Mouse (Mus musculus) cerebellum, adult 2 months (tissue): Measurements from ENCODE around the gene Gm128. TPM values are rescaled to one million over a fixed set of nuclear protein-coding genes. Genes with fewer than 3 reads are reported as not detected.
A peak's percentile ranks its signal among the peaks of the same experiment; 100 is the strongest.

ENCODE experiments used
- DNase-seq, 2 experiments: peaks; one replicate each; pipeline ENCODE4 v3.0.0; 2021
- H3K27ac ChIP-seq: fragments of 200-500 bp; 2 replicates; pipeline ENCODE4 v1.5.1; 2012; ENCODE audit warnings: low read length, control low read depth, inconsistent platforms; ENCODE audit not compliant: insufficient read depth
- H3K27me3 ChIP-seq: fragments of 200-500 bp; 2 replicates; pipeline ENCODE4 v1.6.1; 2012; ENCODE audit warnings: inconsistent platforms, mild to moderate bottlenecking, low read length, moderate library complexity; ENCODE audit not compliant: control insufficient read depth, insufficient read depth
- H3K4me1 ChIP-seq: fragments of 200-500 bp; 2 replicates; pipeline ENCODE4 v1.6.1; 2011; ENCODE audit warnings: low read length; ENCODE audit not compliant: control insufficient read depth, insufficient read depth
- H3K4me3 ChIP-seq: fragments of 200-500 bp; replicated peaks from 2 replicates; pipeline ENCODE3; 2011; ENCODE audit warnings: mild to moderate bottlenecking, low read depth, low read length, control low read depth; ENCODE audit not compliant: insufficient read depth
- CTCF ChIP-seq: fragments of 200-500 bp; IDR thresholded peaks from 2 replicates; pipeline ENCODE4 v1.5.1; 2011; ENCODE audit warnings: low read depth, mild to moderate bottlenecking, control low read depth, low read length, moderate library complexity, borderline replicate concordance; ENCODE audit not compliant: insufficient read depth
- POLR2A ChIP-seq: fragments of 200-500 bp; IDR thresholded peaks from 2 replicates; pipeline ENCODE4 v1.6.1; 2011; ENCODE audit warnings: low read length, control low read depth, borderline replicate concordance; ENCODE audit not compliant: insufficient read depth
- WGBS: fragments of 180-500 bp; shearing (Covaris S2); methylation state at CpG from one replicate; pipeline ENCODE4 v1.1.7; 2018; 5-methylcytosine and 5-hydroxymethylcytosine counted together
- polyA plus RNA-seq: library from polyadenylated mRNA; depleted of rRNA; stranded (reverse); fragments of >200 nt; gene quantifications from 2 replicates; pipeline ENCODE4 v1.2.3, GENCODE M21; 2012

Gene Gm128
- polyA plus RNA-seq, 1 experiment, result 0.75 TPM

- WGBS, result 48% methylated on average over 5 of the region's 5 CpGs
- Histone ChIP-seq H3K27me3 (no peaks in the 10 kb centered on the region), H3K4me3 (no peak overlapping the region), H3K4me1 (peaks cover 33% of the 10 kb centered on the region), H3K27ac (no peak overlapping the region)
- TF ChIP-seq POLR2A (no peak), CTCF (no peak)
- peak; percentile 56 to 69 for DNase-seq
These were observed 5.2 kb upstream of the Gm128 start for GRCm38 (mm10) chr3:95246465-95247231.

GRCm38 (mm10) chr3:95243086-95243485, 1.7 kb upstream of the Gm128 start:
- H3K4me3 ChIP-seq, result no peak overlapping the region
- whole genome bisulfite sequencing, result 74% methylated on average over 2 of the region's 2 CpGs
- H3K4me1 ChIP-seq, result peaks cover 6% of the 10 kb centered on the region; the same call in 1 of the 2 replicates
- no peak overlapping the region for H3K27ac ChIP-seq
- H3K27me3 ChIP-seq, result no peaks in the 10 kb centered on the region
- DNase-seq, result no peak
- TF ChIP-seq CTCF (no peak), POLR2A (no peak)

- no peak for DNase-seq
- 56% methylated on average over 17 of the region's 17 CpGs for WGBS
- no peak for TF ChIP-seq POLR2A
- no peak for TF ChIP-seq CTCF
- Histone ChIP-seq H3K4me1 (no peaks in the 10 kb centered on the region), H3K27me3 (no peaks in the 10 kb centered on the region), H3K27ac (no peak overlapping the region), H3K4me3 (no peak overlapping the region)
These were observed 498 bp downstream of the Gm128 start for GRCm38 (mm10) chr3:95240900-95241299.

- peaks cover 3% of the 10 kb centered on the region; the same call in 1 of the 2 replicates for H3K4me1 ChIP-seq
- H3K4me3 ChIP-seq, result no peak overlapping the region
- no peaks in the 10 kb centered on the region for H3K27me3 ChIP-seq
- no peak for TF ChIP-seq POLR2A
- no peak for TF ChIP-seq CTCF
- WGBS, result 78% methylated on average over 12 of the region's 12 CpGs
- DNase-seq, result no peak
- no peak overlapping the region for H3K27ac ChIP-seq
These were observed 1.4 kb downstream of the Gm128 start for GRCm38 (mm10) chr3:95239971-95240370.

GRCm38 (mm10) chr3:95239022-95239421, 2.4 kb downstream of the Gm128 start:
- peaks cover 3% of the 10 kb centered on the region; the same call in 1 of the 2 replicates for H3K4me1 ChIP-seq
- no peak overlapping the region for H3K27ac ChIP-seq
- no peak for DNase-seq
- H3K27me3 ChIP-seq, result no peaks in the 10 kb centered on the region
- H3K4me3 ChIP-seq, result no peak overlapping the region
- TF ChIP-seq POLR2A, result no peak
- TF ChIP-seq CTCF, result no peak
- WGBS, result 58% methylated on average over 6 of the region's 6 CpGs

GRCm38 (mm10) chr3:95237541-95238099, 3.8 kb downstream of the Gm128 start:
- DNase-seq, result no peak
- Histone ChIP-seq H3K27me3 (no peaks in the 10 kb centered on the region), H3K4me1 (peaks cover 3% of the 10 kb centered on the region), H3K4me3 (no peak overlapping the region), H3K27ac (no peak overlapping the region)
- no peak for TF ChIP-seq CTCF
- TF ChIP-seq POLR2A, result no peak
- 86% methylated on average over 8 of the region's 8 CpGs for WGBS

- WGBS, result 78% methylated on average over 23 of the region's 23 CpGs
- no peak for DNase-seq
- TF ChIP-seq CTCF (no peak), POLR2A (no peak)
- Histone ChIP-seq H3K27me3 (no peaks in the 10 kb centered on the region), H3K27ac (no peak overlapping the region), H3K4me3 (no peak overlapping the region), H3K4me1 (peaks cover 17% of the 10 kb centered on the region)
These were observed 5.8 kb downstream of the Gm128 start for GRCm38 (mm10) chr3:95235386-95236301.
